Mouse (Mus musculus): ENCODE data around the gene Pxt1.

GRCm38 (mm10) chr17:28896095-28896780, 47.4 kb downstream of the Pxt1 start:
- TF ChIP-seq POLR2A (IDR thresholded peaks at IDR 0.05; ENCODE audit: insufficient read depth, low read depth, low read length): no peak
- no peak for TF ChIP-seq EP300 (IDR thresholded peaks at IDR 0.05; ENCODE audit: insufficient read depth, low read depth, low read length)

Data from heart, adult 2 months (tissue).